Mouse (Mus musculus) midbrain, postnatal 0 days (tissue): ENCODE results near the gene Arl1. TPM values are rescaled to one million over a fixed set of nuclear protein-coding genes. Genes with fewer than 3 reads are reported as not detected.

ENCODE experiments used
- ATAC-seq: fragments of 200-750 bp; cut with Nextera tagmentation; 2 replicates; pipeline ENCODE4 v1.8.0; 2017; ENCODE audit warnings: moderate number of reproducible peaks, mild to moderate bottlenecking, moderate TSS enrichment, moderate library complexity; ENCODE audit not compliant: low FRiP score
- DNase-seq: peaks from one replicate; pipeline ENCODE4 v3.0.0-alpha.2; 2015; ENCODE audit warnings: low spot score
- H3K27ac ChIP-seq: fragments of 300-500 bp; sonication (generic); 2 replicates; pipeline ENCODE4 v1.5.1; 2014; ENCODE audit warnings: low read depth, mild to moderate bottlenecking, low read length, mixed read lengths
- H3K27me3 ChIP-seq: fragments of 300-500 bp; sonication (generic); 2 replicates; pipeline ENCODE4 v1.6.1; 2014; ENCODE audit warnings: low read length, control low read depth, mixed read lengths; ENCODE audit not compliant: insufficient read depth
- H3K36me3 ChIP-seq: fragments of 300-500 bp; sonication (generic); 2 replicates; pipeline ENCODE4 v1.6.1; 2014; ENCODE audit warnings: low read length, control low read depth, mixed read lengths; ENCODE audit not compliant: insufficient read depth
- H3K4me1 ChIP-seq: fragments of 300-500 bp; sonication (generic); 2 replicates; pipeline ENCODE4 v1.6.1; 2014; ENCODE audit warnings: mild to moderate bottlenecking, control low read depth, antibody characterized with exemption, low read length, mixed read lengths; ENCODE audit not compliant: insufficient read depth
- H3K4me2 ChIP-seq: fragments of 300-500 bp; sonication (generic); 2 replicates; pipeline ENCODE4 v1.6.1; 2014; ENCODE audit warnings: low read depth, mild to moderate bottlenecking, low read length, mixed read lengths; ENCODE audit not compliant: poor library complexity, severe bottlenecking
- H3K4me3 ChIP-seq: fragments of 300-500 bp; sonication (generic); 2 replicates; pipeline ENCODE4 v1.5.1; 2014; ENCODE audit warnings: low read depth, mild to moderate bottlenecking, low read length, moderate library complexity
- H3K9ac ChIP-seq: fragments of 300-500 bp; sonication (generic); replicated peaks from 2 replicates; pipeline ENCODE4 v1.6.1; 2014; ENCODE audit warnings: mild to moderate bottlenecking, low read length, moderate library complexity, mixed read lengths; ENCODE audit not compliant: poor library complexity, severe bottlenecking
- H3K9me3 ChIP-seq: fragments of 300-500 bp; sonication (generic); 2 replicates; pipeline ENCODE4 v1.6.1; 2016; ENCODE audit warnings: low read length, control low read depth
- CTCF ChIP-seq: IDR thresholded peaks from 2 replicates; pipeline ENCODE4 v1.5.1; 2016; ENCODE audit warnings: antibody characterized with exemption, mild to moderate bottlenecking
- WGBS: fragments of 180-500 bp; shearing (Covaris S2); extraction: QIAGEN DNeasy Blood & Tissue Kit; methylation state at CpG from one replicate; pipeline ENCODE4 v1.1.7; 2014; 5-methylcytosine and 5-hydroxymethylcytosine counted together
- polyA plus RNA-seq: library from polyadenylated mRNA; unstranded; fragments of >200 nt; fragmentation: Nextera tagmentation; extraction: Ambion mirVana; gene quantifications from 2 replicates; pipeline ENCODE4 v1.2.1, GENCODE M21; 2015
- total RNA-seq: library from RNA; depleted of rRNA; stranded (reverse); fragments of >200 nt; gene quantifications from 2 replicates; pipeline ENCODE4 v1.2.3, GENCODE M21; 2014

Arl1 gene
- total and polyA plus RNA-seq, 2 experiments from 2014 or later = 81.4 to 169 TPM

- 83% methylated on average over 1 of the region's 1 CpGs for WGBS
- DNase-seq (no peak), ATAC-seq (no peak)
- no peak for TF ChIP-seq CTCF
- no peak overlapping the region for H3K9ac ChIP-seq
- no peak overlapping the region for H3K4me2 ChIP-seq
- no peaks in the 10 kb centered on the region for H3K4me1 ChIP-seq
- H3K4me3 ChIP-seq = no peak overlapping the region
- H3K27ac ChIP-seq = no peak overlapping the region
- peaks cover 36% of the 10 kb centered on the region for H3K36me3 ChIP-seq
- no peaks in the 10 kb centered on the region for H3K9me3 ChIP-seq
- H3K27me3 ChIP-seq = no peaks in the 10 kb centered on the region
Observed at GRCm38 (mm10) chr10:88739818-88740217, 9.2 kb downstream of the Arl1 start.

GRCm38 (mm10) chr10:88740781-88741180 lies 10.1 kb downstream of the Arl1 start:
- peaks cover 41% of the 10 kb centered on the region for H3K36me3 ChIP-seq
- DNase-seq = no peak
- no peaks in the 10 kb centered on the region for H3K27me3 ChIP-seq
- H3K4me2 ChIP-seq = no peak overlapping the region
- no peak for TF ChIP-seq CTCF
- ATAC-seq = no peak
- H3K27ac ChIP-seq = no peak overlapping the region
- 93% methylated on average over 5 of the region's 5 CpGs for WGBS
- no peaks in the 10 kb centered on the region for H3K4me1 ChIP-seq
- H3K9ac ChIP-seq = no peak overlapping the region
- H3K4me3 ChIP-seq = no peak overlapping the region
- H3K9me3 ChIP-seq = no peaks in the 10 kb centered on the region

- no peak overlapping the region for H3K9ac ChIP-seq
- DNase-seq (no peak), ATAC-seq (no peak)
- no peaks in the 10 kb centered on the region for H3K9me3 ChIP-seq
- H3K4me1 ChIP-seq = no peaks in the 10 kb centered on the region
- no peak overlapping the region for H3K4me3 ChIP-seq
- H3K27me3 ChIP-seq = no peaks in the 10 kb centered on the region
- no peak for TF ChIP-seq CTCF
- no peak overlapping the region for H3K27ac ChIP-seq
- H3K4me2 ChIP-seq = no peak overlapping the region
- WGBS = 93% methylated on average over 2 of the region's 2 CpGs
- peaks cover 40% of the 10 kb centered on the region for H3K36me3 ChIP-seq
Observed at GRCm38 (mm10) chr10:88741426-88741825, 10.8 kb downstream of the Arl1 start.

- Histone ChIP-seq H3K9me3 (no peaks in the 10 kb centered on the region), H3K4me1 (no peaks in the 10 kb centered on the region), H3K9ac (no peak overlapping the region), H3K4me2 (no peak overlapping the region), H3K36me3 (peaks cover 58% of the 10 kb centered on the region), H3K27ac (no peak overlapping the region), H3K27me3 (no peaks in the 10 kb centered on the region), H3K4me3 (no peak overlapping the region)
- WGBS = 95% methylated on average over 13 of the region's 13 CpGs
- ATAC-seq = no peak
- no peak for TF ChIP-seq CTCF
- no peak for DNase-seq
Observed at GRCm38 (mm10) chr10:88761524-88762212, 31.0 kb downstream of the Arl1 start.

GRCm38 (mm10) chr10:88765431-88766142 lies 34.9 kb downstream of the Arl1 start:
- no peak for TF ChIP-seq CTCF
- no peak overlapping the region for H3K4me3 ChIP-seq
- ATAC-seq = no peak
- peaks cover 65% of the 10 kb centered on the region for H3K36me3 ChIP-seq
- H3K9ac ChIP-seq = no peak overlapping the region
- no peak overlapping the region for H3K27ac ChIP-seq
- H3K4me1 ChIP-seq = no peaks in the 10 kb centered on the region
- 93% methylated on average over 15 of the region's 15 CpGs for WGBS
- no peaks in the 10 kb centered on the region for H3K27me3 ChIP-seq
- H3K9me3 ChIP-seq = no peaks in the 10 kb centered on the region
- DNase-seq = no peak
- no peak overlapping the region for H3K4me2 ChIP-seq

- Histone ChIP-seq H3K9ac (no peak overlapping the region), H3K9me3 (no peaks in the 10 kb centered on the region), H3K4me2 (no peak overlapping the region), H3K36me3 (peaks cover 66% of the 10 kb centered on the region), H3K4me1 (no peaks in the 10 kb centered on the region), H3K27ac (no peak overlapping the region), H3K27me3 (no peaks in the 10 kb centered on the region), H3K4me3 (no peak overlapping the region)
- ATAC-seq (no peak), DNase-seq (no peak)
- 93% methylated on average over 5 of the region's 5 CpGs for WGBS
- no peak for TF ChIP-seq CTCF
Observed at GRCm38 (mm10) chr10:88768961-88769360, 38.3 kb downstream of the Arl1 start.
